In the genomic region with DNA sequence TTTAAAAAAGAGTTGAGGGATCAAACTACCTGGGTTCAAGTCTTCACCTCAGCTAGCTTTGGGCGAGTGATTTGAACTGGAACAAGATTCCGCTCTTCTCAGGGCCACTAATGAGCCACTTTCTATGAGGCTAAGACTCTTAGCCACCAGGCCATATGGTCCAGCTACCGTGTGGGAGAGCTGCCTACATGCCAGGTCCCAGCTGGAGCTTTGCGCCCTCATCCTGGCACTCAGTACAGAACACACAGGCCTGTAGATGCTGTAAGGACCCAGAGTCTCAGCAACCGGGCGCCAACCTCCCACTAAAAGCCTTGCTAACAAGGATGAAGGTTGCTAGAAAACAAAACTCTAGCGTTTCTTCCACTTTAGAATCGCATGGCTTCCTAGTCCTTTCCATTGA, we compare ENCODE assay signal across 19 mouse cellular contexts. TPM values are rescaled to one million over a fixed set of nuclear protein-coding genes. Genes with fewer than 3 reads are reported as not detected.
DNase-seq lines count a peak whose midpoint lies in the region; TF ChIP-seq lines count a peak whose summit lies in the region.
"Had no signal": no experiment of that assay in that cellular context is flagged by ENCODE, and none has a peak within 500 bp of the region (broad histone marks: within the 10 kb centered on the region; RNA-seq: fewer than 3 reads in every experiment).

No protein-coding gene starts in this region.

- H3K9me3 ChIP-seq in E14TG2a.4 (ENCODE audit: low read length) = no peaks in the 10 kb centered on the region
- H3K9me3 ChIP-seq: forebrain, embryonic 13.5 days; heart, embryonic 15.5 days had no signal

- 0 out of 2 replicates have a peak, but pooled peaks cover under 1% of the 10 kb centered on the region for H3K27me3 ChIP-seq in E14TG2a.4 (ENCODE audit: insufficient read depth, low read length)
- no peaks in the 10 kb centered on the region for H3K27me3 ChIP-seq in cerebellum, adult 2 months (ENCODE audit: control insufficient read depth, insufficient read depth, low read length)
- H3K27me3 ChIP-seq: CH12.LX; forebrain, embryonic 13.5 days; heart, embryonic 15.5 days had no signal

- H3K4me1 ChIP-seq in E14TG2a.4 (replicated peaks; ENCODE audit: low read depth, low read length) = peaks cover 49% of the 10 kb centered on the region
- H3K4me1 ChIP-seq in cerebellum, adult 2 months (ENCODE audit: control insufficient read depth, insufficient read depth, low read length) = peaks cover 63% of the 10 kb centered on the region
- H3K4me1 ChIP-seq: forebrain, embryonic 13.5 days had no signal

- 20% methylated on average over 8 of the region's 8 CpGs for whole genome bisulfite sequencing in cerebellum, adult 2 months

- no peak overlapping the region for H3K4me3 ChIP-seq in gastrocnemius, adult 2 months
- H3K4me3 ChIP-seq in E14TG2a.4 (replicated peaks; ENCODE audit: low read length) = peak overlapping the region; percentile 72
- H3K4me3 ChIP-seq in cerebellum, adult 2 months (replicated peaks; ENCODE audit: insufficient read depth, low read depth, low read length) = no peak overlapping the region
- H3K4me3 ChIP-seq in layer of hippocampus, adult 2 months = no peak overlapping the region
- H3K4me3 ChIP-seq: forebrain, embryonic 13.5 days; heart, adult 2 months; heart, embryonic 15.5 days had no signal

- intact Hi-C loops in gastrocnemius, adult 2 months (cut with DNase I) = no loop called here

- TF ChIP-seq CTCF in gastrocnemius, adult 2 months (IDR thresholded peaks at IDR 0.05) = no peak
- TF ChIP-seq CTCF in E14TG2a.4 (conservative IDR thresholded peaks at IDR 0.05; ENCODE audit: low read length) = no peak
- TF ChIP-seq CTCF in cerebellum, adult 2 months (IDR thresholded peaks at IDR 0.05; ENCODE audit: borderline replicate concordance, insufficient read depth, low read depth, low read length) = no peak
- no peak for TF ChIP-seq CTCF in layer of hippocampus, adult 2 months (conservative IDR thresholded peaks at IDR 0.05)

- H3K36me3 ChIP-seq in E14TG2a.4 (ENCODE audit: insufficient read depth, low read length) = peaks cover 44% of the 10 kb centered on the region

- DNase-seq in gastrocnemius, adult 2 months = no peak
- no peak for DNase-seq in gastrocnemius, postnatal 4 days (ENCODE audit: low spot score in 2 of 2)
- peak; percentile 89 to 93 for DNase-seq in cerebellum, adult 2 months
- peak in 1 of 2 experiments; percentile 50 for DNase-seq in layer of hippocampus, adult 2 months (ENCODE audit: low spot score in 2 of 2)
- no peak for DNase-seq in thymus, postnatal 4 days
- DNase-seq in Muller cell, postnatal 12 days (ENCODE audit: inconsistent ontology term) = no peak
- DNase-seq in kidney, postnatal 36 days = no peak
- DNase-seq: heart, adult 2 months; kidney, adult 11 months; kidney, postnatal 10 days; lung, adult 18-20 months; lung, postnatal 36 days; right cerebral cortex, postnatal 4 days; thymus, postnatal 36 days had no signal

- peak overlapping the region; percentile 46 for H3K27ac ChIP-seq in gastrocnemius, adult 2 months
- H3K27ac ChIP-seq in cerebellum, adult 2 months (ENCODE audit: insufficient read depth, low read length) = peak overlapping the region; percentile 96
- peak overlapping the region; percentile 89 for H3K27ac ChIP-seq in layer of hippocampus, adult 2 months
- H3K27ac ChIP-seq: forebrain, embryonic 13.5 days; heart, adult 2 months; heart, embryonic 15.5 days; hindbrain, postnatal 0 days had no signal

- TF ChIP-seq POLR2A in cerebellum, adult 2 months (IDR thresholded peaks at IDR 0.05; ENCODE audit: borderline replicate concordance, insufficient read depth, low read length) = no peak

RNA-seq across cellular contexts. Expression of a gene that starts 13.8 kb away (rescaled TPM):
- 1 to 10 TPM; 4.4 TPM for total RNA-seq in gastrocnemius, adult 2 months (2021)
- total RNA-seq in gastrocnemius, postnatal 4 days (2021) = 1 to 10 TPM; 5.9 to 6.5 TPM
- polyA plus RNA-seq in cerebellum, adult 2 months (2012; rRNA removed) = 27.1 and 31.0 TPM in 2 replicates
- total RNA-seq in layer of hippocampus, adult 2 months (2021) = 10 to 100 TPM; 23.5 to 29.0 TPM

RNA-seq across cellular contexts. Expression of a gene that starts 31.3 kb away (rescaled TPM):
- total RNA-seq in gastrocnemius, adult 2 months (2021) = 10 to 100 TPM; 46.4 to 51.0 TPM
- total RNA-seq in gastrocnemius, postnatal 4 days (2021) = 10 to 100 TPM; 44.0 to 44.9 TPM
- polyA plus RNA-seq in cerebellum, adult 2 months (2012; rRNA removed) = 81.1 and 88.6 TPM in 2 replicates
- 100 to 1,000 TPM in 1 of 2 experiments, 10 to 100 TPM in 1; 95.1 to 104 TPM for total RNA-seq in layer of hippocampus, adult 2 months (2021)

RNA-seq across cellular contexts. Expression of a gene that starts 41.9 kb away (rescaled TPM):
- total RNA-seq in gastrocnemius, adult 2 months (2021) = 10 to 100 TPM; 16.9 to 19.7 TPM
- 10 to 100 TPM; 56.3 to 63.0 TPM for total RNA-seq in gastrocnemius, postnatal 4 days (2021)
- polyA plus RNA-seq in cerebellum, adult 2 months (2012; rRNA removed) = 44.5 and 49.9 TPM in 2 replicates
- 10 to 100 TPM; 71.1 to 74.7 TPM for total RNA-seq in layer of hippocampus, adult 2 months (2021)

RNA-seq across cellular contexts. Expression of a gene that starts 42.0 kb away (rescaled TPM):
- 10 to 100 TPM; 60.3 to 64.2 TPM for total RNA-seq in gastrocnemius, adult 2 months (2021)
- 10 to 100 TPM; 59.5 to 66.6 TPM for total RNA-seq in gastrocnemius, postnatal 4 days (2021)
- 56.5 and 60.2 TPM in 2 replicates for polyA plus RNA-seq in cerebellum, adult 2 months (2012; rRNA removed)
- 10 to 100 TPM; 61.4 to 64.0 TPM for total RNA-seq in layer of hippocampus, adult 2 months (2021)

Comparison
In these comparisons a context has a peak if more than half of its experiments do, and no peak if none do; other contexts are left out.
1. DNase-seq: peak in cerebellum, adult 2 months (2 of 2); none in gastrocnemius, adult 2 months (single experiment), gastrocnemius, postnatal 4 days (0 of 2), thymus, postnatal 4 days (single experiment), Muller cell, postnatal 12 days (single experiment) and kidney, postnatal 36 days (0 of 2).
2. H3K27ac ChIP-seq: peak in every context shown above with its lines; median percentile 96 in cerebellum, adult 2 months; 89 in layer of hippocampus, adult 2 months; 46 in gastrocnemius, adult 2 months.